In genomic region chr6:86364442-86365141, GRCm38 (mm10) we compare ENCODE assay signal across 8 mouse cellular contexts. TPM values are rescaled to one million over a fixed set of nuclear protein-coding genes. Genes with fewer than 3 reads are reported as not detected.
DNase-seq lines count a peak whose midpoint lies in the region; ATAC-seq lines count a peak whose summit lies in the region.

No protein-coding gene starts in this region.

- peak overlapping the region; percentile 62 for H3K9ac ChIP-seq in hindbrain, embryonic 12.5 days

- H3K4me2 ChIP-seq in hindbrain, embryonic 12.5 days (replicated peaks) = peak overlapping the region; percentile 86

- H3K27me3 ChIP-seq in hindbrain, embryonic 12.5 days = no peaks in the 10 kb centered on the region

- peak; percentile 89 for DNase-seq in MN1 (ENCODE audit: low spot score)
- peak; percentile 83 for DNase-seq in cerebellum, adult 9-11 months
- peak; percentile 70 to 78 for DNase-seq in frontal cortex, postnatal 10 days (ENCODE audit: low spot score in 2 of 2)
- DNase-seq in layer of hippocampus, postnatal 10 days (ENCODE audit: low spot score in 2 of 2) = peak; percentile 86 to 89
- DNase-seq in lung, postnatal 10 days = peak; percentile 89
- DNase-seq in ovary, postnatal 36 days (ENCODE audit: low spot score) = peak; percentile 70
- peak; percentile 81 for DNase-seq in thymus, postnatal 14 days

- H3K4me1 ChIP-seq in hindbrain, embryonic 12.5 days = peaks cover 8% of the 10 kb centered on the region

- peak overlapping the region; percentile 81 for H3K27ac ChIP-seq in hindbrain, embryonic 12.5 days

- peak overlapping the region; percentile 65 for H3K4me3 ChIP-seq in hindbrain, embryonic 12.5 days

- H3K36me3 ChIP-seq in hindbrain, embryonic 12.5 days = peaks cover 13% of the 10 kb centered on the region; the same call in 1 of the 2 replicates

- no peaks in the 10 kb centered on the region for H3K9me3 ChIP-seq in hindbrain, embryonic 12.5 days (replicated peaks)

- 3% methylated on average over 17 of the region's 17 CpGs for WGBS in hindbrain, embryonic 12.5 days

- peak; percentile 60 for ATAC-seq in hindbrain, embryonic 12.5 days (ENCODE audit: low FRiP score)

RNA-seq across cellular contexts. Expression of gene Fam136a, which starts 0.9 kb away (rescaled TPM):
- polyA plus RNA-seq in hindbrain, embryonic 12.5 days (2016; fragmentation: Nextera tagmentation; extraction: Ambion mirVana) = 107 and 116 TPM in 2 replicates
- 10 to 100 TPM; 37.2 to 38.4 TPM for total RNA-seq in layer of hippocampus, postnatal 10 days (2021)

RNA-seq across cellular contexts. Expression of gene Snrpg, which starts 6.5 kb away (rescaled TPM):
- 394 and 521 TPM in 2 replicates for polyA plus RNA-seq in hindbrain, embryonic 12.5 days (2016; fragmentation: Nextera tagmentation; extraction: Ambion mirVana)
- 100 to 1,000 TPM in 1 of 2 experiments, 10 to 100 TPM in 1; 80.7 to 103 TPM for total RNA-seq in layer of hippocampus, postnatal 10 days (2021)

RNA-seq across cellular contexts. Expression of gene Pcyox1, which starts 32.4 kb away (rescaled TPM):
- 123 and 125 TPM in 2 replicates for polyA plus RNA-seq in hindbrain, embryonic 12.5 days (2016; fragmentation: Nextera tagmentation; extraction: Ambion mirVana)
- total RNA-seq in layer of hippocampus, postnatal 10 days (2021) = 100 to 1,000 TPM; 119 to 133 TPM

RNA-seq across cellular contexts. Expression of gene Tia1, which starts 39.4 kb away (rescaled TPM):
- 349 and 355 TPM in 2 replicates for polyA plus RNA-seq in hindbrain, embryonic 12.5 days (2016; fragmentation: Nextera tagmentation; extraction: Ambion mirVana)
- 100 to 1,000 TPM; 148 to 168 TPM for total RNA-seq in layer of hippocampus, postnatal 10 days (2021)

Comparison
In these comparisons a context has a peak if more than half of its experiments do, and no peak if none do; other contexts are left out.
1. Peak in every context shown above with its lines: DNase-seq, ATAC-seq, H3K4me3 ChIP-seq and H3K27ac ChIP-seq.